Mouse (Mus musculus): ENCODE data around the gene Pls3. TPM values are rescaled to one million over a fixed set of nuclear protein-coding genes. Genes with fewer than 3 reads are reported as not detected.

Gene Pls3
- polyA plus RNA-seq (2017; shearing (Covaris generic)) = 0.37 TPM

GRCm38 (mm10) chrX:75874332-75875291, at the start of gene Pls3:
TSS of gene Pls3 (minus strand) at chrX:75875182.

